Mouse (Mus musculus) olfactory bulb, adult 2 months (tissue): ENCODE measurements around the gene Serac1. TPM values are rescaled to one million over a fixed set of nuclear protein-coding genes. Genes with fewer than 3 reads are reported as not detected.

Experiments
- H3K27ac ChIP-seq: fragments of 200-500 bp; 2 replicates; pipeline ENCODE4 v1.5.1; 2012; ENCODE audit warnings: low read depth, low read length; ENCODE audit not compliant: insufficient read depth
- H3K4me1 ChIP-seq: fragments of 200-500 bp; 2 replicates; pipeline ENCODE4 v1.6.1; 2012; ENCODE audit warnings: low read length; ENCODE audit not compliant: control insufficient read depth, insufficient read depth
- H3K4me3 ChIP-seq: fragments of 200-500 bp; 2 replicates; pipeline ENCODE4 v1.5.1; 2012; ENCODE audit warnings: mild to moderate bottlenecking, low read depth, low read length, moderate library complexity; ENCODE audit not compliant: insufficient read depth
- CTCF ChIP-seq: fragments of 200-500 bp; IDR thresholded peaks from 2 replicates; pipeline ENCODE4 v1.5.1; 2012; ENCODE audit warnings: low read depth, mild to moderate bottlenecking, low read length, moderate library complexity; ENCODE audit not compliant: insufficient read depth
- POLR2A ChIP-seq: fragments of 200-500 bp; IDR thresholded peaks from 2 replicates; pipeline ENCODE4 v1.6.1; 2012; ENCODE audit warnings: mild to moderate bottlenecking, low read depth, low read length, moderate library complexity; ENCODE audit not compliant: insufficient read depth
- WGBS: fragments of 180-500 bp; shearing (Covaris S2); methylation state at CpG from one replicate; pipeline ENCODE4 v1.1.7; 2018; 5-methylcytosine and 5-hydroxymethylcytosine counted together
- polyA plus RNA-seq: library from polyadenylated mRNA; stranded (reverse); fragments of >200 nt; gene quantifications from 2 replicates; pipeline ENCODE4 v1.2.4, GENCODE M21; 2012; ENCODE audit warnings: low replicate concordance; ENCODE audit not compliant: missing spikeins, insufficient read depth, insufficient read length

Serac1 gene
- polyA plus RNA-seq, 1 experiment: 202 TPM

DNA sequence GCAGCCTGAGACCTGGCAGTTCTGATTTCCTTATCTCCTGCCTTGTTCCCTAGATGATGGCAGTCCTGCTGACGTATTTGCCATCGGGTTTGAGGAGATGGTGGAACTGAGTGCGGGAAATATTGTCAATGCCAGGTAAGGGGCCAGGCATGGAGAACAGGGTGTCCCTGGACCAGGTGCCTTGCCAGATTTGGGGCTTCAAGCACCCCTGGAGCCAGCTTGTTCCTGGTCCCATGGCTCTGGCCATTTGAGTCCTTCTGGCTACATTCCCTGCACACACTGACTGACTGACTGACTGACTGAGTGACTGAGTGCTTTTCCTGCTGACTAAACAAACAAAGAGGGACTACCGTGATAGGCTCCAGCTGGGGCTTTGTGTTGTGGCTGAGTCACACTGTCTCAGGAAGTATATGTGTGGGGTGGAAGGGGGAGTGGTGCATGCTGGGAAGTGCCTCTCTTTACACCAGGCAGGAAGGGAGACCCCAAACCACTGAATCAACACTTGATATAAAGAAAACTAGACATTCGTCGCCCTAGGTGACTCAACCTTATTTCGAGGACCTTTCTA lies 63.2 kb downstream of the Serac1 start:
- no peak for TF ChIP-seq POLR2A
- no peak for TF ChIP-seq CTCF
- no peak overlapping the region for H3K4me3 ChIP-seq
- H3K4me1 ChIP-seq: peaks cover 16% of the 10 kb centered on the region
- WGBS: 58% methylated on average over 7 of the region's 7 CpGs
- peak overlapping the region; percentile 23; the same call in 1 of the 2 replicates for H3K27ac ChIP-seq

DNA sequence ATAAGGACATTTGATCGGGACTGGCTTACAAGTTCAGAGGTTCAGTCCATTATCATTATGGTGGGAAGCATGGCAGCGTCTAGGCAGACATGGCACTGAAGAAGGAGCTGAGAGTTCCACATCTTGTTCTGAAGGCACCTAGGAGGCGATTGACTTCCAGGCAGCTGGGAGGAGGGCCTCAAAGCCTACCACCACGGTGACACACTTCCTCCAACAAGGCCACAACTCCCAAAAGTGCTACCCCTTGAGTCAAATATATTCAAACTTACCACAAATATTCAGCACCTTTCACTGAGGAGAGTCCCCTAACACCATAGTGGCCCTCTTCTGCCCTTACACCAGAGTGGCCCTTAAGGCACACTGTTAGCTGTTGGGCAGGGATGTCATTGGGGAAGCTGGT lies 64.6 kb downstream of the Serac1 start:
- TF ChIP-seq POLR2A (no peak), CTCF (no peak)
- peaks cover 16% of the 10 kb centered on the region for H3K4me1 ChIP-seq
- no peak overlapping the region for H3K27ac ChIP-seq
- WGBS: 90% methylated on average over 4 of the region's 4 CpGs
- H3K4me3 ChIP-seq: no peak overlapping the region

DNA sequence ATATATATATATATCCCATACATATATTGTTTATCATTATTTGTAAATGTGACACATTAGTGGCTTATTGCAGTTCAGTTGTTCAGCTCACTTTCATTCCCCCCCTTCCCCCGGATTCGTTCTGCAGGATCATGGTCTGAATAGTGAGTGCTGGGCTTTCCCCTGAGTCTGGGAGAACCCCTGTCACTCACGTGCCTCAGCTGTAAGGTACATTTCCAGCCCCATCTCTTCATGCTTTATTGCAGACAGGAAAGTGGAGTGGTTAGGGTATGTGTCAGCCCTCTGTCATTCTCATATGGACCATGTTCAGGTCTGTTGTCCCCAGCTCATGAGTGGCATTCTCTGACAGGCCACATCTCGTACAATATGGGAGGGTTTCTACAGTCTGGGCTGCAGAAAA lies 66.5 kb downstream of the Serac1 start:
- no peak overlapping the region for H3K4me3 ChIP-seq
- WGBS: 90% methylated on average over 4 of the region's 4 CpGs
- TF ChIP-seq POLR2A: no peak
- no peak for TF ChIP-seq CTCF

DNA sequence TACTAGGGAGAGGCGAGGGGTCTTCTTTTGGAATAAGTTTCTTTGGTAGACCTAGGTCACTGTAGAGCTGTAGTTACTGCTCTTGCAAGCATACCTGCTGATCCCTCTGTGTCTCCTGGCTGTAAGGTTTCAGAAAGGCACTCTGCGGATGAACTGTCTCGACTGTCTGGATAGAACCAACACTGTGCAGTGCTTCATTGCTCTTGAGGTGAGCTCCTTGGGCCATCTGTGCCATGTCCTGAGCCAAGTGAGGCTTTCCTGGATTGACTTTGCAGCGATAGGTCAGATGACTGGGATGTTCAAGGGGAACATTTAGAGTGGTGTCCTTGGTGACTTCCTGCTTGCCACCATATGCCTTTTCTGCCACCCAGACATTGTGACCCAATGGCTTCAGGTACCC lies 69.9 kb downstream of the Serac1 start:
- Histone ChIP-seq H3K4me1 (peaks cover 30% of the 10 kb centered on the region), H3K27ac (no peak overlapping the region), H3K4me3 (no peak overlapping the region)
- TF ChIP-seq CTCF (no peak), POLR2A (no peak)
- 97% methylated on average over 4 of the region's 4 CpGs for WGBS

More for the DNA sequence above, 66.5 kb downstream of the Serac1 start:
- Histone ChIP-seq H3K4me1 (peaks cover 16% of the 10 kb centered on the region), H3K27ac (no peak overlapping the region)

DNA sequence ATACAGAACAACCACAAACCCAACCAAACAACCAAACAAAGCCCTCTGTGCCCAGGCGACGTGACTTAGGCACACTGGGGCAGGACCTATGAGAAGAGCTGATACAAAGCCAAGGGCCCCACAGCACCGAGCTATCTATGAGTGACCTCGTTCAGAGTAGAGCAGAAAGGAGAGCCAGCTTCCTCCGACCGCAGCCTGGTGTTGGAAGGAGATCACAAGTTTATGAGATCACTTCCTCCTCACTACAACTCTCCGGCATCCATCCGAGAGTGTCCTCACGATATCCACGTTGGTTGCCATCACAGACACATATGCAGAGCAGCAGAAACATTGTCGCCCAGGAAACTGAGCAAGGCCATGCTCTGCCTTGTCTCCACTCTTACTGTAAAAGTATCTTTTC lies 71.0 kb downstream of the Serac1 start:
- Histone ChIP-seq H3K27ac (no peak overlapping the region), H3K4me3 (no peak overlapping the region), H3K4me1 (peaks cover 25% of the 10 kb centered on the region)
- 85% methylated on average over 11 of the region's 11 CpGs for WGBS
- TF ChIP-seq POLR2A (no peak), CTCF (no peak)

DNA sequence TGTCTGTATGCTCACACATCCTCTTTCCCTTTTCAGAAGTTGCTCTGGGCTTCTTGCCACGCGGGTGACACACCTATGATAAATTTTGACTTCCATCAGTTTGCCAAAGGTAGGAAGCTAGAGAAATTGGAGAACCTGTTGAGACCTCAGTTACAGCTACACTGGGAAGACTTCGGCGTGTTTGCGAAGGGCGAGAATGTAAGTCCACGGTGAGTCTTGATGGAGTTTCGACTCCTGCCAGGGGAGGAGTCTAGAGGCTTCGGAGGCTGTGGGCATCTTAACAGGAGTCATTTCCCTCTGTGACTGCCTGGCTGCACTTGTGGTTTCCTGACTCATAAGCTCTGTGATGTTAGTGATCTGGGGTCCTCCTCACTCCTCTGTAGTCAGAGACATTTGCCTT lies 71.6 kb downstream of the Serac1 start:
- Histone ChIP-seq H3K27ac (no peak overlapping the region), H3K4me3 (no peak overlapping the region), H3K4me1 (peaks cover 25% of the 10 kb centered on the region)
- 94% methylated on average over 9 of the region's 9 CpGs for WGBS
- TF ChIP-seq POLR2A (no peak), CTCF (no peak)

DNA sequence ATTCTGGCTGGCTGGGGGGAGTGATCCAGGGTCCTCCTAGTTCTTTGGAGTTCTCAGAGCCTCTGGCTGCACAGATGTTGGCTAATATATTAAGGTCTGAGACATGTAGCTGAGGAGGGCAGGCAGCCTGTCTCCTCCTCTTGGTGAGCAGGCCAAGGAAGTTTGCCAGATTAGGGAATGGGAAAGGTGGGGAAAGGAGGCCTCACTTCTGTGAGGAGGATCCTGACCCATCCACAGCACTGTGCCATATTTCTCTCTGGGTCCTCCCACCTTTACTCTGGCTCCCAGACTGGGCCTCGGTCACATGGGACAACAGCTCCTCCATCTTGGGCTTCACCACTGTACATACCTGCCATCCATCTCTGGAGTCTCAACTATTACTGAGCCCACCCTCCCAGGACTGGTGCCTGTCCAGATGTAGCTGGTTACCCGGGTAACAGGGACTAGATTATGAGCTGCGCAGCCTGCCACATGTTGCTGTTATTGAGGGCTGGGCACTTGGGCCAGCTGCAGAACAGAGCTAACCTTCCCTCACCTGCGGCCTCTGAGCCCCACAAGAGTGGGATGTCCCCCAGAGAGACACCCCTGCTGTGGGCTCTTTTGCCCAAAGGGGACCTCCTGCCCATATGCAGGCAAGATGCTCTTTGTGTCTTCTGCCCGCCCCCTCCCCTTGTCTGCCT lies 72.3 kb downstream of the Serac1 start:
- H3K4me3 ChIP-seq: no peak overlapping the region
- TF ChIP-seq POLR2A: no peak
- 93% methylated on average over 5 of the region's 5 CpGs for WGBS
- H3K27ac ChIP-seq: no peak overlapping the region
- peaks cover 25% of the 10 kb centered on the region for H3K4me1 ChIP-seq

DNA sequence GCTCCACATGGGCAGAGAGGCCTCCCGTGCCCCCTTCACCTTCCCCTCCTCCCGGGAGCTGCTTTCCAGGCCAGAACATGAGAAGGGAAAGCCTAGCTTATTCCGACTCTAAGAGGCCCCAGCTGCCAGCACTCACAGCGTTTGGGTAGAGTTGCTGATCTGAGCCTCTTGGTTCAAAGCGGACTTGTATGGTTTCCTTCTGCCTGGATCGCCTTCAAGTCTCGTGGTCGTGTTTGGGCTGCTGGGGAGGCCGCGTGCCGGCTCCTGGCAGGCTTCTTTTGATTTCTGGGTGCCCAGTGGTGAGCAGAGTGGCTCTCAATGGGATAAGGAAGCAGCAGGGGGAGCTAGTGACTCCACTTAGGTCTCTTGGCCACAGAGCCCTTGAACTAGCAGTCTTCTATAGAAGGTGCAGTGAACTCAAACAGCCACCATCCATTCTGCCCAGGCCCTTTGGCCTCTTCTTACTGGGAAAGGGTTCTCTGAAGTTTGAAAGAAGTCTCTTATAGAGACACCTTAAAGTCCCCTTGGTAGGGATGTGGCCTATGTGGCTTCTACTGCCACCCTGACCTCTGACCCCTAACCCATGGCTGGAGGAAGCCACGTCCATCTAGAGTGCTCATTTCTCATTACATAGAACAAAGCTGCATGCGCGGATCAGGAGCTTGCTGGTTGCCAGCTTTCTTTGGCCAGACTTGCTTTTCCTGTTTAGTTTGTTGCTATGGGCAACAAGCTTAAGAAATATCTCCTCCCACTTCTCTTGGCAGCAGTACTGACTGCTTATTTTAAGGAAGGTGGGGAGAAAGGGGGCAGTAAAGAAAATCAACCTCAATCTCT lies 73.7 kb downstream of the Serac1 start:
- Histone ChIP-seq H3K4me3 (no peak overlapping the region), H3K27ac (peak overlapping the region; percentile 74), H3K4me1 (peaks cover 29% of the 10 kb centered on the region)
- 8% methylated on average over 14 of the region's 14 CpGs for WGBS
- no peak for TF ChIP-seq POLR2A
- TF ChIP-seq CTCF: no peak

DNA sequence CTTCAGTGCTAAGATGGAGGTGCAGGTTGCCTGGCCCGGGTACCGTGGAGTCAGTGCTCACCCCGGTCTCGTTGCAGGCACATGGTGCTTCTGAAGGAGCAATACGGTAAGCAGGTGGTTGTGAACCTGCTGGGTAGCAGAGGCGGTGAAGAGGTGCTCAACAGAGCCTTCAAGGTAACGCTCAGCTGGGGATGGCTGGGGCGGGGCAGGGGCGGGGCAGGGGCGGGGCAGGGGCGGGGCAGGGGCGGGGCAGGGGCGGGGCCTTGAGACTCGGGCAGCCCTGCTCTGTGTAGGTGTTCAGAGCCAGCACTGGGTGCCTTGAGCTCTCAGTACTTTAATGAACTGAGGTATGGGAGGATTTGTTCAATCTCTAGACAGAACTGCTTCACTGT lies 74.3 kb downstream of the Serac1 start:
- peaks cover 29% of the 10 kb centered on the region for H3K4me1 ChIP-seq
- peak overlapping the region; percentile 39 for H3K27ac ChIP-seq
- no peak overlapping the region for H3K4me3 ChIP-seq
- WGBS: 19% methylated on average over 14 of the region's 14 CpGs
- TF ChIP-seq POLR2A (no peak), CTCF (no peak)
